Mouse (Mus musculus) urinary bladder, adult 18-20 months (tissue): ENCODE results near the gene Fam131a.

Experiments
- DNase-seq, 2 experiments: peaks; one replicate each; pipeline ENCODE4 v3.0.0; 2022; ENCODE audit warnings: low spot score in 2 of 2, mixed read lengths in 2 of 2

Fam131a gene

GRCm38 (mm10) chr16:20739845-20740244 is 46.8 kb downstream of the Fam131a start:
- no peak for DNase-seq

DNA sequence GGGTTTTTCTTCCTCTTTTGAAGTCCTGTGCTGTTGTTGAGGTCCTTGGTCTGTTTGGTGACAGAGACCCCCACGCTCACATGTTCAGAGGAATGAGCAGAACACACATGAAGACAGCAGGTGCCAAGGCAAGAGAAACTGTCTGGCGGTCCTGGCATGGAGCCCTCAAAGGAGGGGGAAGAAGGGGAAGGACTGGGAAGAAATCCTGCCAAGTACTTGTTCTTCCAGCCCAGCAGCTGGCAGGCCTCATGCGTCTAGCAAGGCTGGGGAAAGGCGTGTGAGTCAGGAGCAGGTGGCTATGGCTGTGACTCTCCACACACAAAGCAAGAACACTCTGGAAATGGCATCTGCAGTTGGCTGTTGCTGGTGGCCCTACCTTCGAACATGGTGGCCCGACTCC is 53.6 kb downstream of the Fam131a start:
- DNase-seq, result peak in 1 of 2 experiments; percentile 62

GRCm38 (mm10) chr16:20750518-20750917 is 57.5 kb downstream of the Fam131a start:
- DNase-seq, result no peak
